Mouse (Mus musculus) granulocyte monocyte progenitor cell, adult 5-6 weeks (primary cell): ENCODE data around the gene Olfr1454. TPM values are rescaled to one million over a fixed set of nuclear protein-coding genes. Genes with fewer than 3 reads are reported as not detected.

Experiments
- ATAC-seq: replicated peaks from 2 replicates; pipeline ENCODE4 v1.8.0; 2016; ENCODE audit warnings: mild to moderate bottlenecking, moderate TSS enrichment, inconsistent platforms; ENCODE audit not compliant: poor library complexity, severe bottlenecking
- total RNA-seq, 2 experiments: library from RNA; stranded (forward) in 1 of 2; stranded (reverse) in 1 of 2; fragments of 200-712, 200-1000 nt in 1 of 2; fragments of >200 nt in 1 of 2; fragmentation: Nextera tagmentation in 1 of 2; gene quantifications; 2 replicates each; pipeline ENCODE4 v1.2.3; 2014 to 2017

The Olfr1454 gene
- total RNA-seq (2014; fragmentation: Nextera tagmentation): not detected in 2 replicates
- total RNA-seq (2017): not detected in 2 replicates

GRCm38 (mm10) chr19:13060310-13060709 lies at the start of gene Olfr1454:
Olfr1454 (plus strand) TSS chr19:13060610.
- ATAC-seq: no peak

- ATAC-seq: no peak
These were observed 32.2 kb upstream of the Olfr1454 start, which contains the start of gene Olfr1453 for GRCm38 (mm10) chr19:13028227-13028626. Olfr1453 (minus strand) TSS chr19:13028327.

DNA sequence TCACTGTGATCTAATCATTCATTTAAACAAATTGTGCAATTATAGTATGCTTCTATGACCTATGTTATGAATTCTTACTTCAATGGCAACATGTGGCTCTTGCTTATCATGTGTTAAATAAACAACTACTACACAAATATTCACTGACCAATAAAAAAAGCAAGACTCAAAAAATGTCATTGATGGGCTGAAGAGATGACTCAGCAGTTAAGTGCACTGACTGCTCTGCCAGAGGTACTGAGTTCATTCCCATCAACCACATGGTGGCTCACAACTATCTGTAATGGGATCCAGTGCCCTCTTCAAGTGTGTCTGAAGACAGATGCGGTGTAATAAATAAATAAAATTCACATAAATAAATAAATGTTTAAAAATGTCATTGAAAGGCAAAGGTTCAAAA lies 33.5 kb downstream of the Olfr1454 start:
- ATAC-seq: no peak

- no peak for ATAC-seq
These were observed 37.4 kb downstream of the Olfr1454 start, which contains the start of gene Olfr1457 for GRCm38 (mm10) chr19:13097791-13098190. Olfr1457 (minus strand) TSS chr19:13097891.

- no peak for ATAC-seq
These were observed 46.3 kb downstream of the Olfr1454 start, which contains the start of gene Olfr1458 for GRCm38 (mm10) chr19:13106675-13107074. Olfr1458 (minus strand) TSS chr19:13106775.

Other genes with a start within 250 kb of the Olfr1454 start
- not detected in 2 replicates for gene Gm5244, start 213.9 kb upstream of the Olfr1454 start, total RNA-seq (2014; fragmentation: Nextera tagmentation)
- gene Gm5244, start 213.9 kb upstream of the Olfr1454 start, total RNA-seq (2017): not detected in 2 replicates
- gene Olfr1444, start 203.3 kb upstream of the Olfr1454 start, total RNA-seq (2014; fragmentation: Nextera tagmentation): not detected in 2 replicates
- not detected in 2 replicates for gene Olfr1444, start 203.3 kb upstream of the Olfr1454 start, total RNA-seq (2017)
- gene Olfr1445, start 176.8 kb upstream of the Olfr1454 start, total RNA-seq (2014; fragmentation: Nextera tagmentation): not detected in 2 replicates
- not detected in 2 replicates for gene Olfr1445, start 176.8 kb upstream of the Olfr1454 start, total RNA-seq (2017)
- gene Olfr1446, start 167.1 kb upstream of the Olfr1454 start, total RNA-seq (2014; fragmentation: Nextera tagmentation): not detected in 2 replicates
- not detected in 2 replicates for gene Olfr1446, start 167.1 kb upstream of the Olfr1454 start, total RNA-seq (2017)
- gene Olfr1447, start 156.9 kb upstream of the Olfr1454 start, total RNA-seq (2014; fragmentation: Nextera tagmentation): not detected in 2 replicates
- not detected in 2 replicates for gene Olfr1447, start 156.9 kb upstream of the Olfr1454 start, total RNA-seq (2017)
- not detected in 2 replicates for gene Olfr1448, start 136.2 kb upstream of the Olfr1454 start, total RNA-seq (2014; fragmentation: Nextera tagmentation)
- not detected in 2 replicates for gene Olfr1448, start 136.2 kb upstream of the Olfr1454 start, total RNA-seq (2017)
- not detected in 2 replicates for gene Olfr1449, start 129.8 kb upstream of the Olfr1454 start, total RNA-seq (2014; fragmentation: Nextera tagmentation)
- gene Olfr1449, start 129.8 kb upstream of the Olfr1454 start, total RNA-seq (2017): not detected in 2 replicates
- gene Olfr1450, start 110.4 kb upstream of the Olfr1454 start, total RNA-seq (2014; fragmentation: Nextera tagmentation): not detected in 2 replicates
- not detected in 2 replicates for gene Olfr1450, start 110.4 kb upstream of the Olfr1454 start, total RNA-seq (2017)
- not detected in 2 replicates for gene Olfr1451, start 65.6 kb upstream of the Olfr1454 start, total RNA-seq (2014; fragmentation: Nextera tagmentation)
- not detected in 2 replicates for gene Olfr1451, start 65.6 kb upstream of the Olfr1454 start, total RNA-seq (2017)
- not detected in 2 replicates for gene Olfr1453, start 32.3 kb upstream of the Olfr1454 start, total RNA-seq (2014; fragmentation: Nextera tagmentation)
- gene Olfr1453, start 32.3 kb upstream of the Olfr1454 start, total RNA-seq (2017): not detected in 2 replicates
- not detected in 2 replicates for gene Olfr1457, start 37.3 kb downstream of the Olfr1454 start, total RNA-seq (2014; fragmentation: Nextera tagmentation)
- gene Olfr1457, start 37.3 kb downstream of the Olfr1454 start, total RNA-seq (2017): not detected in 2 replicates
- gene Olfr1458, start 46.2 kb downstream of the Olfr1454 start, total RNA-seq (2014; fragmentation: Nextera tagmentation): not detected in 2 replicates
- not detected in 2 replicates for gene Olfr1458, start 46.2 kb downstream of the Olfr1454 start, total RNA-seq (2017)
- not detected in 2 replicates for gene Olfr1459, start 88.9 kb downstream of the Olfr1454 start, total RNA-seq (2014; fragmentation: Nextera tagmentation)
- not detected in 2 replicates for gene Olfr1459, start 88.9 kb downstream of the Olfr1454 start, total RNA-seq (2017)
- not detected in 2 replicates for gene Olfr1461, start 102.4 kb downstream of the Olfr1454 start, total RNA-seq (2014; fragmentation: Nextera tagmentation)
- not detected in 2 replicates for gene Olfr1461, start 102.4 kb downstream of the Olfr1454 start, total RNA-seq (2017)
- gene Olfr1462, start 125.1 kb downstream of the Olfr1454 start, total RNA-seq (2014; fragmentation: Nextera tagmentation): not detected in 2 replicates
- gene Olfr1462, start 125.1 kb downstream of the Olfr1454 start, total RNA-seq (2017): not detected in 2 replicates
- gene Olfr1463, start 170.7 kb downstream of the Olfr1454 start, total RNA-seq (2014; fragmentation: Nextera tagmentation): not detected in 2 replicates
- gene Olfr1463, start 170.7 kb downstream of the Olfr1454 start, total RNA-seq (2017): not detected in 2 replicates